Mouse (Mus musculus): ENCODE measurements around the gene Sf3a2. TPM values are rescaled to one million over a fixed set of nuclear protein-coding genes. Genes with fewer than 3 reads are reported as not detected.

Gene Sf3a2
- 76.3 and 77.0 TPM in 2 replicates for polyA plus RNA-seq (2012; rRNA removed)

DNA sequence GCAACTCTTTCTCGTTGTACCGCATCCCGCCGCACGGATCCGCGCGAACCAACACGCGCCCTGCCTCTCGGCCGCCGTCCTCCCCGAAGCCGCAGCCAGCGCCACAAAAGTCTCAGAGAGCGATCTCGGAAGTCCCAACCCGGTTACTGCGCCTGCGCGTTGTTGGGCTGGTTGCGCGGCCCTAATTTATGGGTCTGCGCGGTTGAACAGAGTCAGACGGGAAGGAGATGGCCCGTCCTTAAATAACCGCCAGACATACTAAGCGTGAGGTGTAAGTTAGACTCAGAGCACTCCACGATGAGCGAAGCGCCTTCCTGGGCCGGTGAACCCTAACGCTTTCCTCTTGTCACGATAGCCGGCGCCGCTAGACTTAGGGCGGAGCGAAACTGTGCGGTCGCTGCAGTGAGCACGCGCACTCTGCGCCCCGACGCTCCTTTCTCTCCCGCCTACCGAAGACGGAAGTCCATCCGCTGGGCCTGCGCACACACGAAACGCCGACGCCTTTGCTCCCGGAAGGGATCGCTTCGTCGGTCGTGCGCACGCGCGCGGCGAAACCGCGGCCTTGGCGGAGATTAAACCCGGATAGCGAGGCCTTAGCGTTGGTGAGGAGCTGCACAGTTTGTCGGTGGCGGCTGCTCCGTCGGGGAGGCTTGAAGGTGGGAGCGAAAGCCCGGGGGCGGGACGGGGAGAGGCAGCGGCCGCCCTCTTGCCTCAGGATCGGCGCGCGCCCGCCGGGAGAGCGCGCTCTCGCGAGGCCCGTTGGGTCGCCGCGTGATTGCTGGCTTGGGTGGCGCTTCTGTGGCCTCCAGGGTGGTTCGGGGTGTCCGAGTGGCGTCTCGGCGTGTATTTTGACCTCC, at the start of gene Sf3a2, which contains the start of gene Plekhj1:
Sf3a2 (plus strand) TSS at position 49 of the 857 bp plus-strand sequence.
Plekhj1 (minus strand) TSS at position 477 of the 857 bp plus-strand sequence.
- TF ChIP-seq CTCF (IDR thresholded peaks at IDR 0.05; ENCODE audit: borderline replicate concordance, extremely low read depth, insufficient read depth, insufficient read length) (no peak), POLR2A (IDR thresholded peaks at IDR 0.05; ENCODE audit: borderline replicate concordance, extremely low read depth, insufficient read depth, insufficient read length, poor library complexity, severe bottlenecking) (peak; percentile 60; the same call in 1 of the 2 replicates)
- DNase-seq (ENCODE audit: low read depth): peak; percentile 100

DNA sequence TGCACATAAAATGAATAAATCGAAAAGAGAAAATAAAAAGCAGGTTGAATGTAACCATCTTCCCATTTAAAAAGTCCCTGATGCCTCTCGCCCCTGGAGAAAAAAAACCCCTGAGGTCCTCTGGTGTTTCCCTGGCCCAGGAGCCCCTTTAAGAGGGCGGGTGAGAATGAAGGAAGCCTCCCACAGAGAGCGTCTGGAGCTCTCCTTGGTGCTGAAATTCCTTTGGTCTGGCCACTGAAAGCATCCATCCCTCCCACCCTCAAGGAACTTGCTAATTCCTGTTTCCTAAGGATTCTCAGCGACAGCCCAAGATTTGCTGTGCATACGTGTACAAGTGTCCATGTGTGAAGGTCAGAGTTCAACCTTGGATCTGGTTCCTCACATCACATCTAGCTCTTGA, 49.4 kb upstream of the Sf3a2 start:
- DNase-seq (ENCODE audit: low read depth): peak; percentile 40

DNA sequence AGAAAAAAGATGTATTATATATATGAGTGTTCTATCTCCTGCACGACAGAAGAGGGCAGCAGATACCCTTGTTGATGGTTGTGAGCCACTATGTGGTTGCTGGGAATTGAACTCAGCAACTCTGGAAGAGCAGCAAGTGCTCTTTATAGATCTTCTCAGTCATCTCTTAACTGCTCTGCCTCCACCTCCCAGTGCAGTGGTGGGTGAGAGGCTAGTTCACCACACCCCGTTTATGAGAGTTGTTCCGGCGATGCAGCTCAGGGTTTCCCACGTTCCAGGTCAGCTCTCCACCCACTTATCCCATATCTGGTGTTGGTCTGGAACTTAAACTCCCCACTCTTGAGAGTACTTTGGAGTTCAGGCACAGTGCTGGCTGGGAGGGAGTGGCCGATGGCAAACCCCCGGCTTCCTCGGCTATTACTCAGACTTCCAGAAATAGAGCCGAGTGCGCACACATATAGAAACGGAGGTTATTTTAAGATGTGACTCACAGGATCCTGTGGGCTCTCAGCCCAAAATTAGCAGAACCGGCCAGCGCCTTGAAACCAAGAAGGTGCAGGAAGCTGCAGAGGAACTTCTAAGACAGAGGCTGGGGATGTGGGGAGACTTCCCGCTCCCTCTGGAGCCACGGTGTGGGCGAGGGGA, 46.7 kb upstream of the Sf3a2 start:
- TF ChIP-seq POLR2A (IDR thresholded peaks at IDR 0.05; ENCODE audit: borderline replicate concordance, extremely low read depth, insufficient read depth, insufficient read length, poor library complexity, severe bottlenecking): no peak
- peak; percentile 20; the same call in 1 of the 2 replicates for TF ChIP-seq CTCF (IDR thresholded peaks at IDR 0.05; ENCODE audit: borderline replicate concordance, extremely low read depth, insufficient read depth, insufficient read length)
- no peak for DNase-seq (ENCODE audit: low read depth)

More for the DNA sequence above, 49.4 kb upstream of the Sf3a2 start:
- no peak for TF ChIP-seq POLR2A (IDR thresholded peaks at IDR 0.05; ENCODE audit: borderline replicate concordance, extremely low read depth, insufficient read depth, insufficient read length, poor library complexity, severe bottlenecking)
- TF ChIP-seq CTCF (IDR thresholded peaks at IDR 0.05; ENCODE audit: borderline replicate concordance, extremely low read depth, insufficient read depth, insufficient read length): no peak

GRCm38 (mm10) chr10:80752079-80752625, 45.8 kb upstream of the Sf3a2 start:
- DNase-seq (ENCODE audit: low read depth): peak; percentile 80
- TF ChIP-seq POLR2A (IDR thresholded peaks at IDR 0.05; ENCODE audit: borderline replicate concordance, extremely low read depth, insufficient read depth, insufficient read length, poor library complexity, severe bottlenecking) (no peak), CTCF (IDR thresholded peaks at IDR 0.05; ENCODE audit: borderline replicate concordance, extremely low read depth, insufficient read depth, insufficient read length) (no peak)

DNA sequence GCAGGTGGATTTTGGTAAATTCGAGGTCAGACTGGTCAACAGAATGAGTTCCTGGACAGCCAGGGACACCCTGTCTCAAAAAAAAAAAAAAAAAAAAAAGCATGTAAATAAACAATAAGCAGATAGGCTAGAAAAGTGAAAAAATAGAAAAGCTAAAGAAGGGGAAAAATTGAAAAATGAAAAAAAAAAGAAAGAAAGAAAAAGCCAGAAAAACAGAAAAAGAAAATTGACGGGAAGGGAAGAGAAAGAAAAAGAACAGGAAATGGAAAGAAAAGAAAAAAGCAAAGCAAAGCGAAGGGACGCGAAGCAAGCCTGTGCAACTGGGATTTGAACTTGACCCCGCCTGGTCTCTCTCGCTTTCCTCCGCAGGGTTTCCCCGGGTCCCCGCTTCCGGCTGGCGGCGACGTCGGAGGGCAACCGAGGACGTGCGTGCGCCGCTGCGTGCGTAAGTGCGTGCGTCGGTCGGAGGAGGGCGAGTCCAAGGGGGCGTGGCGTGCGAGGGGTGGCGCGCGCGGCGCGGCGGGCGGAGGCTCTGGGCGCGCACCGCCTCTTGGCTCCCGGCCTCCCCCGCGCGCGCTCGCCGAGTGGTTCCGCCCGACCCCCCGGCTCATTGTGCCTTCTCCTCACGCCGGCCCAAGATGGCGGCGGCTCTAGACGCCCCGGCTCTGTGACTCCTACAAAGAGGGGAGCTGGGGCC, 43.3 kb upstream of the Sf3a2 start, which contains the start of gene Dot1l:
Dot1l (plus strand) TSS at position 613 of the 697 bp plus-strand sequence.
- peak; percentile 99 for DNase-seq (ENCODE audit: low read depth)
- TF ChIP-seq POLR2A (IDR thresholded peaks at IDR 0.05; ENCODE audit: borderline replicate concordance, extremely low read depth, insufficient read depth, insufficient read length, poor library complexity, severe bottlenecking): peak; percentile 56; the same call in 1 of the 2 replicates
- no peak for TF ChIP-seq CTCF (IDR thresholded peaks at IDR 0.05; ENCODE audit: borderline replicate concordance, extremely low read depth, insufficient read depth, insufficient read length)

- TF ChIP-seq CTCF (IDR thresholded peaks at IDR 0.05; ENCODE audit: borderline replicate concordance, extremely low read depth, insufficient read depth, insufficient read length): no peak
- TF ChIP-seq POLR2A (IDR thresholded peaks at IDR 0.05; ENCODE audit: borderline replicate concordance, extremely low read depth, insufficient read depth, insufficient read length, poor library complexity, severe bottlenecking): no peak
- DNase-seq (ENCODE audit: low read depth): no peak
These were observed 42.5 kb upstream of the Sf3a2 start for GRCm38 (mm10) chr10:80755291-80756015.

GRCm38 (mm10) chr10:80756099-80756498, 41.9 kb upstream of the Sf3a2 start:
- TF ChIP-seq POLR2A (IDR thresholded peaks at IDR 0.05; ENCODE audit: borderline replicate concordance, extremely low read depth, insufficient read depth, insufficient read length, poor library complexity, severe bottlenecking) (no peak), CTCF (IDR thresholded peaks at IDR 0.05; ENCODE audit: borderline replicate concordance, extremely low read depth, insufficient read depth, insufficient read length) (no peak)
- DNase-seq (ENCODE audit: low read depth): no peak

DNA sequence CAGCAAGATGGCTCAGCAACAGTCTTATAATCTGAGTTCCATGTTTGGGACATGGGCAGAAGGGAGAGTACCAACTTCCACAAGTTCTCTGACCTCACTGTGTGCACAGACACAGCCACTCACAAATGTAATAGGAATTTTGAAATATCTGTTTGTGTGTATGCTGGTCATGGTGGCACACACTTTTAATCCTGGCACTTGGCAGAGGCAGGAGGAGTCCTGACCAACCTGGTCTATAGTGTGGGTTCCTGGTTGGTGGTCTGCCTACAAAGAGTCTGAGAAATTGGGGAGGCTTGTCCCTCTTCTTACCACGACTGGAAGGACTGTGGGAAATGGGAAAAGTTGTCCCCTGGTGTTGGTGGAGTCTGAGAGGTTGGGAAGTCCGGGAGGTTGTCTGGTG, 41.5 kb upstream of the Sf3a2 start:
- DNase-seq (ENCODE audit: low read depth): no peak
- TF ChIP-seq CTCF (IDR thresholded peaks at IDR 0.05; ENCODE audit: borderline replicate concordance, extremely low read depth, insufficient read depth, insufficient read length): no peak
- no peak for TF ChIP-seq POLR2A (IDR thresholded peaks at IDR 0.05; ENCODE audit: borderline replicate concordance, extremely low read depth, insufficient read depth, insufficient read length, poor library complexity, severe bottlenecking)

GRCm38 (mm10) chr10:80756967-80757366, 41.0 kb upstream of the Sf3a2 start:
- TF ChIP-seq CTCF (IDR thresholded peaks at IDR 0.05; ENCODE audit: borderline replicate concordance, extremely low read depth, insufficient read depth, insufficient read length) (no peak), POLR2A (IDR thresholded peaks at IDR 0.05; ENCODE audit: borderline replicate concordance, extremely low read depth, insufficient read depth, insufficient read length, poor library complexity, severe bottlenecking) (no peak)
- DNase-seq (ENCODE audit: low read depth): no peak

DNA sequence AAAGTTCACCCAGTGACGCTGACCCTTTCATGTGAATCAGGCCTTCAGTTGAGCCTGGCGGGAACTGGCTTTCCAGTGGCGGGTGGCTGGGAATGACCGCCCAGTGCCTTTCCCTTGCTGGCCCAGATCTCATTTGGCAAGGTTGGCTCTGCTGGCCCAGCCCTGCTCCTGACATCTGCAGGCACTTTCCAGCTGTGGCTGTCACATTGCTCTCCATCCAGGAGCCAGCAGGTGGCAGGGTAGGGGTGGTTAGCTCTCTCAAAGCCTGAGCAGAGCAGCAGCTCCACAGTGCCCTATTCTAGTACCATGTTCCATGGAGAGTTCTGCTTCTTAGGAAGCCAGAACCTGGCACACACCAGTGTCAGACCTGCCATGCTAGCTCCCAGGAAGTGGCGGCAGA, 40.3 kb upstream of the Sf3a2 start:
- TF ChIP-seq CTCF (IDR thresholded peaks at IDR 0.05; ENCODE audit: borderline replicate concordance, extremely low read depth, insufficient read depth, insufficient read length) (peak; percentile 49; the same call in 1 of the 2 replicates), POLR2A (IDR thresholded peaks at IDR 0.05; ENCODE audit: borderline replicate concordance, extremely low read depth, insufficient read depth, insufficient read length, poor library complexity, severe bottlenecking) (no peak)
- peak; percentile 51 for DNase-seq (ENCODE audit: low read depth)

All from brain, embryonic 14.5 days (tissue).